Mouse (Mus musculus) thymus, adult 2 months (tissue): Measurements from ENCODE around the gene Gm8126.
"Not testable (repeated sequence)": the region's sequence is repeated elsewhere in the genome, so short reads cannot be mapped to it uniquely, and the experiment has no call there.

Experiments used
- CTCF ChIP-seq: fragments of 200-500 bp; IDR thresholded peaks from 2 replicates; pipeline ENCODE4 v1.5.1; 2012; ENCODE audit warnings: mild to moderate bottlenecking, control low read depth, low read length, moderate library complexity, borderline replicate concordance; ENCODE audit not compliant: control insufficient read depth, poor library complexity, insufficient read depth; ENCODE audit errors: extremely low read depth
- POLR2A ChIP-seq: fragments of 200-500 bp; IDR thresholded peaks from 2 replicates; pipeline ENCODE4 v1.6.1; 2012; ENCODE audit warnings: mild to moderate bottlenecking, low read length, control low read depth, moderate library complexity; ENCODE audit not compliant: control insufficient read depth, poor library complexity, insufficient read depth; ENCODE audit errors: extremely low read depth

GRCm38 (mm10) chr14:43277468-43277867 lies 19.0 kb downstream of the Gm8126 start:
- not testable (repeated sequence) for TF ChIP-seq POLR2A, CTCF
